Mouse (Mus musculus) hindbrain, embryonic 13.5 days (tissue): ENCODE measurements around the gene Trp53bp2. TPM values are rescaled to one million over a fixed set of nuclear protein-coding genes. Genes with fewer than 3 reads are reported as not detected.

Experiments used
- ATAC-seq: fragments of 200-750 bp; cut with Nextera tagmentation; 2 replicates; pipeline ENCODE4 v1.8.0; 2017; ENCODE audit warnings: moderate TSS enrichment; ENCODE audit not compliant: low FRiP score
- H3K27ac ChIP-seq: fragments of 300-500 bp; sonication (generic); 2 replicates; pipeline ENCODE4 v1.5.1; 2015; ENCODE audit warnings: inconsistent platforms, mild to moderate bottlenecking, moderate library complexity
- H3K27me3 ChIP-seq: fragments of 300-500 bp; sonication (generic); 2 replicates; pipeline ENCODE4 v1.6.1; 2015; ENCODE audit warnings: mild to moderate bottlenecking, inconsistent platforms
- H3K36me3 ChIP-seq: fragments of 300-500 bp; sonication (generic); 2 replicates; pipeline ENCODE4 v1.6.1; 2015; ENCODE audit warnings: mild to moderate bottlenecking, inconsistent platforms
- H3K4me1 ChIP-seq: fragments of 300-500 bp; sonication (generic); replicated peaks from 2 replicates; pipeline ENCODE4 v1.6.1; 2015; ENCODE audit warnings: inconsistent platforms
- H3K4me2 ChIP-seq: fragments of 300-500 bp; sonication (generic); 2 replicates; pipeline ENCODE4 v1.6.1; 2015; ENCODE audit warnings: inconsistent platforms, mild to moderate bottlenecking, moderate library complexity
- H3K4me3 ChIP-seq: fragments of 300-500 bp; sonication (generic); 2 replicates; pipeline ENCODE4 v1.5.1; 2015; ENCODE audit warnings: mild to moderate bottlenecking, inconsistent platforms
- H3K9ac ChIP-seq: fragments of 300-500 bp; sonication (generic); 2 replicates; pipeline ENCODE4 v1.6.1; 2015; ENCODE audit warnings: mild to moderate bottlenecking, inconsistent platforms
- H3K9me3 ChIP-seq: fragments of 300-500 bp; sonication (generic); 2 replicates; pipeline ENCODE4 v1.6.1; 2016; ENCODE audit warnings: inconsistent platforms
- WGBS: fragments of 180-500 bp; shearing (Covaris S2); methylation state at CpG from one replicate; pipeline ENCODE4 v1.1.7; 2015; 5-methylcytosine and 5-hydroxymethylcytosine counted together
- polyA plus RNA-seq: library from polyadenylated mRNA; unstranded; fragments of >200 nt; fragmentation: Nextera tagmentation; extraction: Ambion mirVana; gene quantifications from 2 replicates; pipeline ENCODE4 v1.2.1, GENCODE M21; 2015

The Trp53bp2 gene
- polyA plus RNA-seq, 1 experiment from 2014 or later, result 21.7 TPM

- H3K4me3 ChIP-seq, result no peak overlapping the region
- no peak overlapping the region for H3K27ac ChIP-seq
- WGBS, result 91% methylated on average over 2 of the region's 2 CpGs
- peaks cover 20% of the 10 kb centered on the region for H3K4me1 ChIP-seq
- ATAC-seq, result no peak
- H3K9ac ChIP-seq, result no peak overlapping the region
- H3K4me2 ChIP-seq, result no peak overlapping the region
- H3K9me3 ChIP-seq, result no peaks in the 10 kb centered on the region
- peaks cover 54% of the 10 kb centered on the region for H3K36me3 ChIP-seq
- no peaks in the 10 kb centered on the region for H3K27me3 ChIP-seq
These were observed 102.1 kb downstream of the Trp53bp2 start for GRCm38 (mm10) chr1:182511073-182511472.

- no peaks in the 10 kb centered on the region for H3K9me3 ChIP-seq
- H3K4me3 ChIP-seq, result no peak overlapping the region
- peaks cover 49% of the 10 kb centered on the region for H3K36me3 ChIP-seq
- WGBS, result 60% methylated on average over 8 of the region's 8 CpGs
- H3K4me1 ChIP-seq, result peaks cover 23% of the 10 kb centered on the region
- no peak overlapping the region for H3K9ac ChIP-seq
- ATAC-seq, result no peak
- no peak overlapping the region for H3K4me2 ChIP-seq
- H3K27ac ChIP-seq, result no peak overlapping the region
- H3K27me3 ChIP-seq, result no peaks in the 10 kb centered on the region
These were observed 102.8 kb downstream of the Trp53bp2 start for GRCm38 (mm10) chr1:182511778-182512177.

Other genes starting within 250 kb of the Trp53bp2 start
- not detected in 2 replicates for gene Vmn1r1, start 244.7 kb upstream of the Trp53bp2 start, polyA plus RNA-seq
- gene Degs1, start 126.4 kb upstream of the Trp53bp2 start, polyA plus RNA-seq, result 70.9 and 76.2 TPM in 2 replicates
- gene Fbxo28, start 67.5 kb upstream of the Trp53bp2 start, polyA plus RNA-seq, result 26.9 and 34.0 TPM in 2 replicates
- gene Capn2, start 108.4 kb downstream of the Trp53bp2 start, polyA plus RNA-seq, result 85.0 and 85.8 TPM in 2 replicates
- gene Capn8, start 155.8 kb downstream of the Trp53bp2 start, polyA plus RNA-seq, result 0.10 TPM in 2 replicates